Mouse (Mus musculus): ENCODE measurements around the gene Morn1. TPM values are rescaled to one million over a fixed set of nuclear protein-coding genes. Genes with fewer than 3 reads are reported as not detected.

Morn1 gene
- polyA plus RNA-seq, 1 experiment: 0.21 TPM

DNA sequence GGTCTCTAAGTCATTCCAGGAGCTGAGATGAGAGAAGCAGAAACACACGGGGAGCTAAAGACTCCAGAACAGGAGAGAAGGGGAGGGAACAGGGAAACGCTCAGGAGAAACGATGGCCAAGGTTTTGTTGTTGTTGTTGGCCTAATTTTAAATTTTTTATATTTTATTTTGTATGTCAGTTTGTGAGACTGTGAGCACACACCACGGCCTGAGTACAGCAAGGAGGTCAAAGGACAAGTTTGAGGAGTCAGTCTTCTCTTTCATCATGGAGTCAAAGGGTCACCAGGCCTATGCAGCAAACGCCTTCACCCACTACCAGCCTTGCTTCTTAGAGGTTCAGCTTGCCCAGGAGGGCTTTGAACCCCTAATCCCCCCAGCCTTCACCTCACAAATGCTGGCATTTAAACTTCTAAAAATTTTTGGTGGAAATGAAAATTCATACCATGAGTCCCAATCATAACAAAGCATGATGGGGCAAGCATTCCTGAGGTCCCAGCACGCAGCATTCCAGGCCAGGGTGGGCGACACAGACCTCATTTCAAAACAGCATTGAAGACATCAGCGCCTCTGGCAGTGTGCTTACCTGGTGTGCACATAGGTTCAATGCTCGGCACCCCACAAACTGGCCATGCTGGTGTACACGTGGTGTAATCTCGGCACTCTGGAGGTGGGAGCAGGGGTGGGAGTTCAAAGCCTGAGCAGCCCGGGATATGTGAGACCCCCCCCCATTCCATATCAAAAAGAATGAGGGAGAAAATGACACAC lies 53.1 kb downstream of the Morn1 start:
- H3K36me3 ChIP-seq (ENCODE audit: control insufficient read depth): no peaks in the 10 kb centered on the region
- TF ChIP-seq TAL1 (IDR thresholded peaks at IDR 0.05; ENCODE audit: low read length) (no peak), GATA1 (IDR thresholded peaks at IDR 0.05; ENCODE audit: low read length) (no peak)
- no peak overlapping the region for H3K4me3 ChIP-seq (replicated peaks)
- H3K4me1 ChIP-seq (ENCODE audit: control insufficient read depth): no peaks in the 10 kb centered on the region
- no peaks in the 10 kb centered on the region for H3K27me3 ChIP-seq (ENCODE audit: control insufficient read depth)
- peaks cover 3% of the 10 kb centered on the region; the same call in 1 of the 2 replicates for H3K9me3 ChIP-seq (ENCODE audit: control insufficient read depth, low read length)

DNA sequence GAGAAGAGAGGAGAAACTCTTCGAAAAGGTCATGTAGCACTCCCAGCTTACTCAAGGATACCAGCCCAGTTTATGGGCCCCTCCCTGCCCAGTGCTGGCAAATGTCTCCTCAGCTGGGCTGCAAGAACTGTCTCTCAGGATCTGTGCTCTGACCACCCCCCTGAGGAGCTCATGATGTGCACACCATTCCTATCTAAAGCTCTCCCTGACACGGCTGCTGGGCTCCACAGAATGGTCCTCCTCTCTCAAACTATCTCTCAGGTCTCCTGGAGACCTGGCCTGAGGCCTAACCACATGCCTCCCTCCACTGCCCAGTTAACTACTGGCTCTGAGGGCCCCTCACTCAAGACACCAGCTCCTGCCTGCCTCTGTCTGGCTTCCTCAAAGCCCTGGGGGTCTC lies 53.8 kb downstream of the Morn1 start:
- Histone ChIP-seq H3K36me3 (ENCODE audit: control insufficient read depth) (no peaks in the 10 kb centered on the region), H3K27me3 (ENCODE audit: control insufficient read depth) (no peaks in the 10 kb centered on the region), H3K4me1 (ENCODE audit: control insufficient read depth) (no peaks in the 10 kb centered on the region), H3K4me3 (replicated peaks) (no peak overlapping the region), H3K9me3 (ENCODE audit: control insufficient read depth, low read length) (peaks cover 3% of the 10 kb centered on the region; the same call in 1 of the 2 replicates)
- TF ChIP-seq TAL1 (IDR thresholded peaks at IDR 0.05; ENCODE audit: low read length) (no peak), GATA1 (IDR thresholded peaks at IDR 0.05; ENCODE audit: low read length) (no peak)

DNA sequence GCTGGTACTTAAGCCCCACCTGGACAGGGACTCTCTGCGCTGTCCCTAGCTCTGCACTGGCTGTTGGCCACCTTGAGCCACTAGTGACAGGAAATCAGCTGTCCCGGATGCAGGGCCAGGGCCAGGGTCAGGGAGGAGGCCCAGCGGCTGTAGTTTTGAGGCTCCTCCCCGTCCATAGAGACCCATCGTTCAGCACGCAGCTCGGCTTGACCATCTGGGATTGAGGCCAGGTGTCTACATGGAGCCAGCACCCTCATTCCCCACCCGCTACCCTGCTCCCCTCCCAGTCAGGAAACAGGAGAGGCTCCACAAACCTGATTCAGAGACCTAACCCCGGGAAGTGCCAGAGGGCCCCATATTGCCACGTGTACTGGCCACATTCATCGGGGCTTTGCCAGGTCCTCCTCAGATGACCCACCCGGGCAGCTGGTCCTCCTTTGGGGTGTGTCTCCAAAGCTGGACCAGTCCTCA lies 54.5 kb downstream of the Morn1 start:
- H3K4me3 ChIP-seq (replicated peaks): no peak overlapping the region
- H3K36me3 ChIP-seq (ENCODE audit: control insufficient read depth): no peaks in the 10 kb centered on the region
- no peaks in the 10 kb centered on the region for H3K27me3 ChIP-seq (ENCODE audit: control insufficient read depth)
- no peak for TF ChIP-seq TAL1 (IDR thresholded peaks at IDR 0.05; ENCODE audit: low read length)
- TF ChIP-seq GATA1 (IDR thresholded peaks at IDR 0.05; ENCODE audit: low read length): no peak
- no peaks in the 10 kb centered on the region for H3K4me1 ChIP-seq (ENCODE audit: control insufficient read depth)
- H3K9me3 ChIP-seq (ENCODE audit: control insufficient read depth, low read length): peaks cover 3% of the 10 kb centered on the region; the same call in 1 of the 2 replicates

DNA sequence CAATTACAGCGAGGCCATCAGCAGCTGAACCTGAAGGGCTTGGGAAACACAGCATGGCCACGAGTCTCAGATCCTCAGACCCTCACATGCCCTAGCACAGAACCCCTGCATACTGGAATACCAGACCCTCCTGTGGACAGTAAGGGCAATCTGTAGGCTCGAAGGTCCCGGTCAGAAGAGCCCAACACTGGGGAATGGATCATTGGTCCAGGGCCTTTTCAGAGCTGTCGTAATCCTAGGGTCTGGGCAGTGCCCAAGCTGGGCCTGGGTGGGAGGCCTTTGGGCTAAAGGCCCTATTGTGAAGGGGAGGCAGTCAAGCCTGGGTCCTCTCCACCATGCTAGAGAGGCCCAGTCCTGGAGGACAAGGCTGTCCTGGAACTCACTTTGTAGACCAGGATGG lies 56.5 kb downstream of the Morn1 start:
- Histone ChIP-seq H3K36me3 (ENCODE audit: control insufficient read depth) (no peaks in the 10 kb centered on the region), H3K9me3 (ENCODE audit: control insufficient read depth, low read length) (no peaks in the 10 kb centered on the region), H3K4me1 (ENCODE audit: control insufficient read depth) (no peaks in the 10 kb centered on the region), H3K4me3 (replicated peaks) (no peak overlapping the region), H3K27me3 (ENCODE audit: control insufficient read depth) (no peaks in the 10 kb centered on the region)
- no peak for TF ChIP-seq GATA1 (IDR thresholded peaks at IDR 0.05; ENCODE audit: low read length)
- no peak for TF ChIP-seq TAL1 (IDR thresholded peaks at IDR 0.05; ENCODE audit: low read length)

DNA sequence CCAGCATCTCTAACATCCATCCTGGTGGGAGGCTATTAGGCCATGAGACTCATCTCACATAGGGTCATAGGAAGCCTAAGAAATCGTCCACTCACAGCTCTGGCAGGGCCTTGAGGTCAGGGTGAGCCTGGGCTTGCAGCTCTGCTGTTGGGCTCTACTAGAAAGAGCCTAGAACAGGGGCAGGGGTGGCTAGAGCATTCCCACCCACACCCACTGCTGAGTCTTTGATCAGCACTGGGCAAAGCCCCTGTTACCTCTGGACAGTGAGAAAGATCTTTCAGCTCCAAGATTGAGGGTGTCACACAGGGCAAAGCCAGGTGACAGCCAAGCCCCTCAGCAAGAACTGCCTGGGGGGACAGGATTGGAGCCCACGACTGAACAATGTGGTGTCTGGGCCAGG lies 57.0 kb downstream of the Morn1 start:
- no peaks in the 10 kb centered on the region for H3K27me3 ChIP-seq (ENCODE audit: control insufficient read depth)
- H3K9me3 ChIP-seq (ENCODE audit: control insufficient read depth, low read length): no peaks in the 10 kb centered on the region
- TF ChIP-seq GATA1 (IDR thresholded peaks at IDR 0.05; ENCODE audit: low read length) (no peak), TAL1 (IDR thresholded peaks at IDR 0.05; ENCODE audit: low read length) (no peak)
- no peaks in the 10 kb centered on the region for H3K4me1 ChIP-seq (ENCODE audit: control insufficient read depth)
- no peak overlapping the region for H3K4me3 ChIP-seq (replicated peaks)
- no peaks in the 10 kb centered on the region for H3K36me3 ChIP-seq (ENCODE audit: control insufficient read depth)

DNA sequence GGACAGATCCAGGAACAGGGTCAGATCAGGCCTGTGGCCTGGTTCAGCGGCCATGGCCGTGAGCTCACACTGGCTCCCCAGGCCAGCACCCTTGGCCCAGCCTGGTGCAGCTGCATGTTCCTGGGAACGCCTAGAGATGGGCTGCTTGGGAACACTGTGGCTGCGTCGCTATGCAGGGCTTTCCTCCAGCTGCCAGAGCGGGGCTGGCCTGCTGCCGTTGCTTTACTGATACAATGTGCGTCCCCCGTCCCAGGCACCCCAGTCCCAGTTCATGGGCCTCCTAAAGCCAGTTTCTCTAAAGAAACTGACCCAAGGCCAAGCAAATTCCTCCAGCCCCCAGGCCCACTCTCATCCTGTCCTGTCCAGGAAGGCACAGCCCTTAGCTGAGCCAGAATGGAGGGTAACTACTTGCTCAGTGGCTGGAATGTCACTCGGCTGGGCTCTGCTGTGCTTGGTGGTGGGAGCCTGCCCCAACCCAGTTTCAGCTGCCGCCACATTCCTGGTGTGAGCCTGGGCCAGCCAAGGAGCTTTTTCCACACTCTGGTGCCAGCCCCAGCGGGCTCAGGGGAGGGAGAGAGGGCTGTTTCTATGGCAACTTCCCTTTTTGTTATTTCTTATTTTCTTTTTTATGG lies 57.6 kb downstream of the Morn1 start:
- no peaks in the 10 kb centered on the region for H3K9me3 ChIP-seq (ENCODE audit: control insufficient read depth, low read length)
- no peaks in the 10 kb centered on the region for H3K36me3 ChIP-seq (ENCODE audit: control insufficient read depth)
- peaks cover 2% of the 10 kb centered on the region; the same call in 1 of the 2 replicates for H3K4me1 ChIP-seq (ENCODE audit: control insufficient read depth)
- TF ChIP-seq TAL1 (IDR thresholded peaks at IDR 0.05; ENCODE audit: low read length) (no peak), GATA1 (IDR thresholded peaks at IDR 0.05; ENCODE audit: low read length) (no peak)
- H3K4me3 ChIP-seq (replicated peaks): no peak overlapping the region
- H3K27me3 ChIP-seq (ENCODE audit: control insufficient read depth): peaks cover 3% of the 10 kb centered on the region

DNA sequence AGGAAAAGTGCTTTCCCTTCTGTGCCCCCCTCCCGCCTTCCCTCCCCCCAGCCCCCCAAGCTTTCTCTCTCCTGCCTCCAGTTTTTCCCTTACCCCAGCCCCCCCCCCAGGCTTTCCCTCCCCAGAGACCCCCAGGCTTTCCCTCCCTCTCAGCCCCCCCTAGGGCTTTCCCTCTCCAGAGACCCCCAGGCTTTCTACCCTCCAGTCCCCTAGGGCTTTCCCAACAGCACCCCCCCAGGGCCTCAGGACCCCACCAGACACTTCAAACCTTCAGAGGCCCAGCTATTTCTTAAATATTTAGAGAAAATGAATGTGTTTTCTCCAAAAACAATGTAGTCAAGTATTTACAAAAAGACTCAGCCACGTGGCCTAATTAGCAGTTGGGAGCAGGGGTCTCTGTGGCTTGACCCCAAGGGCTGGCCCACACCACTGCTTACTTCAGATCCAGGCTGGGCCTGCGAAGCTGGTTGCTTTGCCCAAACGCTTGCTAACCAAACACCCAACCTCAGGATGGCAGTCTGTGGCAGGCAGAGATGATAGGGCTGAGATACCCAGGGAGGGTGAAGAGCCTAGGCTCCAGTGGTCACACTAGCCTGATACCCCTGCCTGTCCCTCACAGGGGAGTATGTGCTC lies 58.3 kb downstream of the Morn1 start:
- H3K4me3 ChIP-seq (replicated peaks): no peak overlapping the region
- peaks cover 2% of the 10 kb centered on the region; the same call in 1 of the 2 replicates for H3K4me1 ChIP-seq (ENCODE audit: control insufficient read depth)
- H3K36me3 ChIP-seq (ENCODE audit: control insufficient read depth): no peaks in the 10 kb centered on the region
- TF ChIP-seq GATA1 (IDR thresholded peaks at IDR 0.05; ENCODE audit: low read length) (no peak), TAL1 (IDR thresholded peaks at IDR 0.05; ENCODE audit: low read length) (no peak)
- H3K27me3 ChIP-seq (ENCODE audit: control insufficient read depth): peaks cover 10% of the 10 kb centered on the region
- no peaks in the 10 kb centered on the region for H3K9me3 ChIP-seq (ENCODE audit: control insufficient read depth, low read length)

DNA sequence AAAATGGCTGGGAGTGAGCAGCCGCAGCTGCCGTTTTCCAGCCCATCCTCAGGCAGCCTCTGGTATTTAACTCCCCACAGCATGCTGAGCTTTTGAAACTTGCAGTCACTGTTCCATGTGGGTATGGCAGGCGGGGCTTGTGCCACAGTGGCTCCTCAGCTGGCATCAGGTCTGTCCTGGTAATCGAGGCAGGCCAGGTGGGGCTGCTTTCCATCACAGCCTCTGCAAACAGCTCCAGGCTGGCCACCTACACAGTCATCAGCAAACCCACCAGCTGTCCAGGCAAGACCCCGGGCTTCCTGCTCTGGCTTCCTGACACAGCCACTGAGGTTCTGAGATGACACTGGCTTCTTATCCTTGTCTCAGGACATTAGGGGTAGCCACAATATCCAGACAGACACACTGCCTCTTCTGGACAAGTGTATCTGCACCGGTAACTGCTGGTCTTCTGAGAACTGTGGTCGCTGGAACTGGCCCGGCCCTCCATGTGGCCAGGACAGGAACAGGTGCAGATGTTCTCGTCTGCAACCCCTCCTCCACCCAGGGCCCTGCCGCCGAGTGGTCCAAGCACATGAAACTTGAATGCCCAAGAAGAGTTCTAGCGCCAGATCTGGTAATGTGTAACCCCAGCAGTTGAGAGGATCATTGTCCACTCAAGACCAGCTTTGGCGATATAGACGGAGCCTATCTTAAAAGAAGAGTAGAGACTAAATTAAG lies 59.9 kb downstream of the Morn1 start:
- H3K27me3 ChIP-seq (ENCODE audit: control insufficient read depth): peaks cover 26% of the 10 kb centered on the region
- TF ChIP-seq TAL1 (IDR thresholded peaks at IDR 0.05; ENCODE audit: low read length) (no peak), GATA1 (IDR thresholded peaks at IDR 0.05; ENCODE audit: low read length) (no peak)
- no peak overlapping the region for H3K4me3 ChIP-seq (replicated peaks)
- peaks cover 14% of the 10 kb centered on the region for H3K4me1 ChIP-seq (ENCODE audit: control insufficient read depth)
- no peaks in the 10 kb centered on the region for H3K9me3 ChIP-seq (ENCODE audit: control insufficient read depth, low read length)
- no peaks in the 10 kb centered on the region for H3K36me3 ChIP-seq (ENCODE audit: control insufficient read depth)

Measured in erythroblast, embryonic 14.5 days (primary cell).